8 mouse cellular contexts compared by ENCODE assay signal in the genomic region with DNA sequence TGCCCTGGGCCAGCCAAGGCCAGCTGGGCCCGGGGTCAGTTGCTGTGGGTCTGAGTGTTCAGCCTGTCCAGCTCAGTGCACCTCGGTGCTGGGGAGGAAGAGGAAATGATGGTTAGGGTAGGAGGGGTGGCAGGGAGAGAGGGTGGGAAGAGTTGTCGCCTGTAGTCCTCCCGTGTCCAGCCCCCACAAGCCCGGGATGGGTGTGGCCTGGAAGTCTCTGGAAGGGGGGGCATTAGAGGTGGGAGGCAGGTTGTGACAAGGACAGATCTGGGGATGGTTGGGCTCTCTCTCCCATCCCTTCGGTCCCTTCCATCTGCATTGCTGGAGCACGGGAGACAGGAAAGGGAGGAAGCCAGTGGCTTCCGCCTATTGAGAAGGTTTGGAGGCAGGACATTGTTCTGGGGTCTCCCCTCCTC. TPM values are rescaled to one million over a fixed set of nuclear protein-coding genes. Genes with fewer than 3 reads are reported as not detected.
A peak's percentile ranks its signal among the peaks of the same experiment; 100 is the strongest.
DNase-seq lines count a peak whose midpoint lies in the region; ATAC-seq and TF ChIP-seq lines count a peak whose summit lies in the region.

Gene Tie1 (minus strand): TSS at position 345 of the 416 bp plus-strand sequence.

- H3K36me3 ChIP-seq in heart, embryonic 12.5 days: no peaks in the 10 kb centered on the region
- no peaks in the 10 kb centered on the region for H3K36me3 ChIP-seq in kidney, embryonic 14.5 days (ENCODE audit: control insufficient read depth, insufficient read depth, low read length)
- H3K36me3 ChIP-seq in lung, postnatal 0 days (ENCODE audit: insufficient read depth, low read length): no peaks in the 10 kb centered on the region

- H3K27me3 ChIP-seq in heart, embryonic 12.5 days (replicated peaks): no peaks in the 10 kb centered on the region
- no peaks in the 10 kb centered on the region for H3K27me3 ChIP-seq in kidney, embryonic 14.5 days (ENCODE audit: control insufficient read depth, insufficient read depth, low read length)
- no peaks in the 10 kb centered on the region for H3K27me3 ChIP-seq in lung, postnatal 0 days (replicated peaks; ENCODE audit: insufficient read depth, low read length)

- TF ChIP-seq EP300 in lung, postnatal 0 days (IDR thresholded peaks at IDR 0.05): peak; percentile 70; the same call in 1 of the 2 replicates

- peak within 1 kb of the TSS; percentile 58 for H3K4me2 ChIP-seq in heart, embryonic 12.5 days
- peak within 1 kb of the TSS; percentile 12; the same call in 1 of the 2 replicates for H3K4me2 ChIP-seq in kidney, embryonic 14.5 days (replicated peaks; ENCODE audit: low read depth, low read length)
- peak within 1 kb of the TSS; percentile 29 for H3K4me2 ChIP-seq in lung, postnatal 0 days (replicated peaks; ENCODE audit: low read depth, low read length)

- DNase-seq in adrenal gland, adult 2 months: peak; percentile 79
- DNase-seq in lung, postnatal 0 days (ENCODE audit: low spot score): peak; percentile 89
- DNase-seq in cerebellum, adult 11 months: no peak
- no peak for DNase-seq in left cerebral cortex, adult 11 months (ENCODE audit: low spot score)
- DNase-seq in right cerebral cortex, postnatal 4 days: no peak

- no peak for TF ChIP-seq POLR2A in cortical plate, adult 2 months (IDR thresholded peaks at IDR 0.05; ENCODE audit: extremely low read depth, insufficient read depth, low read length)

- H3K27ac ChIP-seq in cortical plate, adult 2 months (ENCODE audit: insufficient read depth, low read length): no peak within 1 kb of the TSS
- peak within 1 kb of the TSS; percentile 75; the same call in 1 of the 2 replicates for H3K27ac ChIP-seq in heart, embryonic 12.5 days (ENCODE audit: poor library complexity, severe bottlenecking)
- no peak within 1 kb of the TSS for H3K27ac ChIP-seq in kidney, embryonic 14.5 days (ENCODE audit: low read depth, low read length)
- H3K27ac ChIP-seq in lung, postnatal 0 days (ENCODE audit: low read length): peak within 1 kb of the TSS; percentile 57; the same call in 1 of the 2 replicates

- no peak for TF ChIP-seq CTCF in cortical plate, adult 2 months (IDR thresholded peaks at IDR 0.05; ENCODE audit: extremely low read depth, insufficient read depth, low read length)
- no peak for TF ChIP-seq CTCF in lung, postnatal 0 days (IDR thresholded peaks at IDR 0.05)

- H3K9me3 ChIP-seq in heart, embryonic 12.5 days (replicated peaks): no peaks in the 10 kb centered on the region
- H3K9me3 ChIP-seq in kidney, embryonic 14.5 days (ENCODE audit: control insufficient read depth, low read length): no peaks in the 10 kb centered on the region
- H3K9me3 ChIP-seq in lung, postnatal 0 days (ENCODE audit: low read length): no peaks in the 10 kb centered on the region

- H3K4me3 ChIP-seq in cortical plate, adult 2 months (ENCODE audit: insufficient read depth, low read length): no peak within 1 kb of the TSS
- peak within 1 kb of the TSS; percentile 43 for H3K4me3 ChIP-seq in heart, embryonic 12.5 days
- H3K4me3 ChIP-seq in kidney, embryonic 14.5 days (ENCODE audit: low read length): peak within 1 kb of the TSS; percentile 6
- peak within 1 kb of the TSS; percentile 19 for H3K4me3 ChIP-seq in lung, postnatal 0 days (ENCODE audit: low read depth, low read length)

- WGBS in heart, embryonic 12.5 days: 55% methylated on average over 8 of the region's 8 CpGs
- 70% methylated on average over 8 of the region's 8 CpGs for WGBS in kidney, embryonic 14.5 days
- 50% methylated on average over 8 of the region's 8 CpGs for WGBS in lung, postnatal 0 days

- ATAC-seq in heart, embryonic 12.5 days (ENCODE audit: insufficient number of reproducible peaks, low FRiP score): peak; percentile 89
- peak; percentile 49 for ATAC-seq in kidney, embryonic 14.5 days (ENCODE audit: low FRiP score, low TSS enrichment)
- ATAC-seq in lung, postnatal 0 days: peak; percentile 98

- H3K4me1 ChIP-seq in cortical plate, adult 2 months (ENCODE audit: control insufficient read depth, insufficient read depth, low read length): no peaks in the 10 kb centered on the region
- H3K4me1 ChIP-seq in heart, embryonic 12.5 days (replicated peaks): peaks cover 13% of the 10 kb centered on the region
- H3K4me1 ChIP-seq in kidney, embryonic 14.5 days (ENCODE audit: control insufficient read depth, insufficient read depth, low read length): peaks cover 3% of the 10 kb centered on the region; the same call in 1 of the 2 replicates
- H3K4me1 ChIP-seq in lung, postnatal 0 days (ENCODE audit: insufficient read depth, low read depth, low read length): no peaks in the 10 kb centered on the region

- H3K9ac ChIP-seq in heart, embryonic 12.5 days: peak within 1 kb of the TSS; percentile 16; the same call in 1 of the 2 replicates
- no peak within 1 kb of the TSS for H3K9ac ChIP-seq in kidney, embryonic 14.5 days (ENCODE audit: low read depth, low read length)
- H3K9ac ChIP-seq in lung, postnatal 0 days (replicated peaks; ENCODE audit: low read depth): no peak within 1 kb of the TSS

RNA-seq across cellular contexts. Expression of gene Tie1, which starts in this region (rescaled TPM):
- total RNA-seq in adrenal gland, adult 2 months (2021): 10 to 100 TPM; 30.3 to 52.5 TPM
- 78.4 and 96.9 TPM in 2 replicates for polyA plus RNA-seq in adrenal gland, adult 2 months (2012; rRNA removed)
- 12.8 and 13.2 TPM in 2 replicates for polyA plus RNA-seq in cortical plate, adult 2 months (2012; rRNA removed)
- 65.8 and 69.4 TPM in 2 replicates for polyA plus RNA-seq in heart, embryonic 12.5 days (2016; fragmentation: Nextera tagmentation; extraction: Ambion mirVana)
- polyA plus RNA-seq in kidney, embryonic 14.5 days (2014; fragmentation: Nextera tagmentation; extraction: Ambion mirVana): 24.6 and 30.4 TPM in 2 replicates
- polyA plus RNA-seq in lung, postnatal 0 days (2015; fragmentation: Nextera tagmentation; extraction: Ambion mirVana): 108 and 119 TPM in 2 replicates

Comparison
In these comparisons a context has a peak if more than half of its experiments do, and no peak if none do; other contexts are left out.
1. DNase-seq: peak in adrenal gland, adult 2 months (single experiment) and lung, postnatal 0 days (single experiment); none in cerebellum, adult 11 months (single experiment), left cerebral cortex, adult 11 months (single experiment) and right cerebral cortex, postnatal 4 days (single experiment).
2. H3K27ac ChIP-seq: peak in heart, embryonic 12.5 days (single experiment) and lung, postnatal 0 days (single experiment); none in cortical plate, adult 2 months (single experiment) and kidney, embryonic 14.5 days (single experiment).
3. Peak in every context shown above with its lines, with median percentiles within 50 percentile points of each other: ATAC-seq and H3K4me2 ChIP-seq.